Comparison of ENCODE assay signal across 28 mouse cellular contexts in genomic region chr9:49927281-49927680, GRCm38 (mm10).
DNase-seq lines count a peak whose midpoint lies in the region; ATAC-seq and TF ChIP-seq lines count a peak whose summit lies in the region.
"Had no signal": no experiment of that assay in that cellular context is flagged by ENCODE, and none has a peak within 500 bp of the region (broad histone marks: within the 10 kb centered on the region; RNA-seq: fewer than 3 reads in every experiment).

No protein-coding gene starts in this region.

- H3K79me2 ChIP-seq in myocyte (ENCODE audit: control insufficient read depth, insufficient read depth), result no peaks in the 10 kb centered on the region

- no peak overlapping the region for H3K4me2 ChIP-seq in forebrain, embryonic 14.5 days (ENCODE audit: low read length)
- no peak overlapping the region for H3K4me2 ChIP-seq in forebrain, embryonic 11.5 days (ENCODE audit: low read depth, low read length, severe bottlenecking)
- H3K4me2 ChIP-seq in lung, embryonic 14.5 days, result no peak overlapping the region
- peak overlapping the region; percentile 37 for H3K4me2 ChIP-seq in myocyte (ENCODE audit: low read depth)
- H3K4me2 ChIP-seq: embryonic facial prominence, embryonic 15.5 days; heart, embryonic 15.5 days; limb, embryonic 13.5 days; liver, embryonic 11.5 days; neural tube, embryonic 12.5 days had no signal

- 31% methylated on average over 1 of the region's 1 CpGs for WGBS in forebrain, embryonic 14.5 days
- WGBS in forebrain, embryonic 11.5 days, result 74% methylated on average over 1 of the region's 1 CpGs
- WGBS in lung, embryonic 14.5 days, result 71% methylated on average over 1 of the region's 1 CpGs

- no peaks in the 10 kb centered on the region for H3K9me3 ChIP-seq in forebrain, embryonic 14.5 days (replicated peaks; ENCODE audit: control insufficient read depth, low read length)
- H3K9me3 ChIP-seq in forebrain, embryonic 11.5 days (ENCODE audit: control insufficient read depth, low read length), result no peaks in the 10 kb centered on the region
- no peaks in the 10 kb centered on the region for H3K9me3 ChIP-seq in lung, embryonic 14.5 days (ENCODE audit: low read depth, low read length)
- H3K9me3 ChIP-seq: embryonic facial prominence, embryonic 10.5 days; embryonic facial prominence, embryonic 15.5 days; heart, embryonic 10.5 days; heart, embryonic 15.5 days; limb, embryonic 13.5 days; neural tube, embryonic 12.5 days had no signal

- H3K4me1 ChIP-seq in forebrain, embryonic 14.5 days (ENCODE audit: control insufficient read depth, insufficient read depth, low read length), result peaks cover 9% of the 10 kb centered on the region
- H3K4me1 ChIP-seq in forebrain, embryonic 11.5 days (replicated peaks; ENCODE audit: control insufficient read depth, insufficient read depth, low read length), result no peaks in the 10 kb centered on the region
- peaks cover 8% of the 10 kb centered on the region; the same call in 1 of the 2 replicates for H3K4me1 ChIP-seq in lung, embryonic 14.5 days (ENCODE audit: insufficient read depth)

- no peak overlapping the region for H3K9ac ChIP-seq in forebrain, embryonic 14.5 days (ENCODE audit: low read length)
- H3K9ac ChIP-seq in forebrain, embryonic 11.5 days (ENCODE audit: low read length), result no peak overlapping the region
- H3K9ac ChIP-seq in lung, embryonic 14.5 days, result no peak overlapping the region
- H3K9ac ChIP-seq: embryonic facial prominence, embryonic 15.5 days; heart, embryonic 15.5 days; limb, embryonic 13.5 days; neural tube, embryonic 12.5 days had no signal

- no peak for ATAC-seq in forebrain, embryonic 14.5 days
- no peak for ATAC-seq in forebrain, embryonic 11.5 days (replicated peaks; ENCODE audit: low FRiP score)
- ATAC-seq in lung, embryonic 14.5 days (ENCODE audit: insufficient read depth), result no peak
- ATAC-seq: CD4-positive, CD25-positive, alpha-beta regulatory T cell, adult 4 months; intestine, embryonic 16.5 days; lung, postnatal 0 days had no signal

- no peak overlapping the region for H3ac ChIP-seq in myocyte (ENCODE audit: control insufficient read depth, insufficient read length)

- peaks cover 7% of the 10 kb centered on the region for H3K27me3 ChIP-seq in forebrain, embryonic 14.5 days (replicated peaks; ENCODE audit: control insufficient read depth, insufficient read depth, low read length)
- H3K27me3 ChIP-seq in forebrain, embryonic 11.5 days (ENCODE audit: control insufficient read depth, insufficient read depth, low read length), result no peaks in the 10 kb centered on the region
- no peaks in the 10 kb centered on the region for H3K27me3 ChIP-seq in lung, embryonic 14.5 days (ENCODE audit: insufficient read depth, low read length)
- H3K27me3 ChIP-seq in myocyte (ENCODE audit: control insufficient read depth, insufficient read depth, insufficient read length), result no peaks in the 10 kb centered on the region
- H3K27me3 ChIP-seq: embryonic facial prominence, embryonic 15.5 days; heart, embryonic 15.5 days; limb, embryonic 13.5 days; neural tube, embryonic 12.5 days had no signal

- no peak for TF ChIP-seq CTCF in lung, embryonic 14.5 days (IDR thresholded peaks at IDR 0.05; ENCODE audit: low read depth)

- no peak overlapping the region for H3K27ac ChIP-seq in forebrain, embryonic 14.5 days (ENCODE audit: low read depth, low read length)
- no peak overlapping the region for H3K27ac ChIP-seq in forebrain, embryonic 11.5 days (ENCODE audit: low read depth, low read length)
- no peak overlapping the region for H3K27ac ChIP-seq in lung, embryonic 14.5 days (ENCODE audit: low read depth)
- H3K27ac ChIP-seq: embryonic facial prominence, embryonic 10.5 days; embryonic facial prominence, embryonic 15.5 days; heart, embryonic 10.5 days; heart, embryonic 15.5 days; left cerebral cortex, adult 2 months; limb, embryonic 13.5 days; neural tube, embryonic 12.5 days had no signal

- H3K36me3 ChIP-seq in forebrain, embryonic 14.5 days (ENCODE audit: control insufficient read depth, insufficient read depth, low read length), result no peaks in the 10 kb centered on the region
- H3K36me3 ChIP-seq in forebrain, embryonic 11.5 days (ENCODE audit: control insufficient read depth, insufficient read depth, low read length), result no peaks in the 10 kb centered on the region
- no peaks in the 10 kb centered on the region for H3K36me3 ChIP-seq in lung, embryonic 14.5 days (ENCODE audit: insufficient read depth)
- no peaks in the 10 kb centered on the region for H3K36me3 ChIP-seq in myocyte (ENCODE audit: control insufficient read depth, insufficient read depth)
- H3K36me3 ChIP-seq: embryonic facial prominence, embryonic 10.5 days; embryonic facial prominence, embryonic 15.5 days; heart, embryonic 10.5 days; heart, embryonic 15.5 days; limb, embryonic 13.5 days; neural tube, embryonic 12.5 days had no signal

- peak; percentile 11 for DNase-seq in forebrain, embryonic 14.5 days (ENCODE audit: low spot score)
- DNase-seq in forebrain, embryonic 11.5 days (ENCODE audit: low spot score), result no peak
- peak; percentile 7 for DNase-seq in lung, embryonic 14.5 days
- DNase-seq in lung, postnatal 25 days (ENCODE audit: low spot score), result no peak
- DNase-seq in NIH3T3 (ENCODE audit: low read depth), result peak; percentile 82
- no peak for DNase-seq in spleen, adult 12 weeks (ENCODE audit: low spot score)
- DNase-seq: adrenal gland, postnatal 10 days; cerebellum, adult 18-20 months; cerebellum, postnatal 14 days; gastrocnemius, postnatal 10 days; kidney, postnatal 14 days; midbrain, embryonic 14.5 days; right cerebral cortex, adult 18-20 months; right cerebral cortex, postnatal 4 days; thymus, adult 2 months; thymus, postnatal 36 days had no signal

- no peak for TF ChIP-seq POLR2A in myocyte (IDR thresholded peaks at IDR 0.05; ENCODE audit: insufficient read length, low read depth)

- no peak overlapping the region for H3K4me3 ChIP-seq in forebrain, embryonic 14.5 days (ENCODE audit: low read depth, low read length)
- H3K4me3 ChIP-seq in forebrain, embryonic 11.5 days (ENCODE audit: low read depth, low read length), result no peak overlapping the region
- H3K4me3 ChIP-seq in lung, embryonic 14.5 days (ENCODE audit: low read depth, low read length), result no peak overlapping the region
- no peak overlapping the region for H3K4me3 ChIP-seq in myocyte
- H3K4me3 ChIP-seq: embryonic facial prominence, embryonic 10.5 days; embryonic facial prominence, embryonic 15.5 days; heart, embryonic 10.5 days; heart, embryonic 15.5 days; left cerebral cortex, adult 2 months; limb, embryonic 13.5 days; neural tube, embryonic 12.5 days had no signal

TF ChIP-seq in myocyte, 11 proteins besides CTCF, POLR2A, EP300 and RAD21:
- TF ChIP-seq TCF3 (IDR thresholded peaks at IDR 0.05; ENCODE audit: insufficient read length, low read depth) (no peak), SRF (IDR thresholded peaks at IDR 0.05; ENCODE audit: control insufficient read depth, insufficient read length, low read depth) (no peak), MAX (IDR thresholded peaks at IDR 0.05; ENCODE audit: low read depth) (no peak), MYOG (IDR thresholded peaks at IDR 0.05; ENCODE audit: control insufficient read depth in 1 of 3, insufficient read depth in 1 of 3, insufficient read length in 2 of 3, low read depth in 2 of 3) (peak in 1 of 3 experiments; percentile 55), USF1 (IDR thresholded peaks at IDR 0.05; ENCODE audit: low read depth) (no peak), E2F4 (IDR thresholded peaks at IDR 0.05; ENCODE audit: insufficient read depth) (no peak), REST (IDR thresholded peaks at IDR 0.05; ENCODE audit: insufficient read depth, insufficient read length) (no peak), TCF12 (IDR thresholded peaks at IDR 0.05; ENCODE audit: insufficient read depth, poor library complexity, severe bottlenecking) (no peak), MYOD1 (IDR thresholded peaks at IDR 0.05; ENCODE audit: control insufficient read depth in 1 of 3, insufficient read length in 2 of 3, low read depth in 2 of 3) (peak in 1 of 3 experiments; percentile 38), CEBPB (IDR thresholded peaks at IDR 0.05; ENCODE audit: insufficient read depth, poor library complexity, severe bottlenecking) (peak; percentile 89)

Comparison
In these comparisons a context has a peak if more than half of its experiments do, and no peak if none do; other contexts are left out.
1. DNase-seq: peak in forebrain, embryonic 14.5 days (single experiment), lung, embryonic 14.5 days (single experiment) and NIH3T3 (single experiment); none in forebrain, embryonic 11.5 days (single experiment), lung, postnatal 25 days (single experiment) and spleen, adult 12 weeks (single experiment).